Mouse (Mus musculus) ES-Bruce4 (cell line): ENCODE data around the gene Ankrd2. TPM values are rescaled to one million over a fixed set of nuclear protein-coding genes. Genes with fewer than 3 reads are reported as not detected.

Source experiments
- H3K27ac ChIP-seq: 2 replicates; pipeline ENCODE4 v1.5.1; 2012; ENCODE audit warnings: low read length, inconsistent platforms; ENCODE audit not compliant: insufficient read depth
- H3K27me3 ChIP-seq: 2 replicates; pipeline ENCODE4 v1.6.1; 2012; ENCODE audit warnings: mild to moderate bottlenecking, low read length, inconsistent platforms; ENCODE audit not compliant: control insufficient read depth, poor library complexity, insufficient read depth, severe bottlenecking
- H3K36me3 ChIP-seq: 2 replicates; pipeline ENCODE4 v1.6.1; 2012; ENCODE audit warnings: inconsistent platforms, mild to moderate bottlenecking, low read length, moderate library complexity; ENCODE audit not compliant: control insufficient read depth, poor library complexity, insufficient read depth, severe bottlenecking
- H3K4me1 ChIP-seq: one replicate; pipeline ENCODE4 v1.8.1; 2011; ENCODE audit warnings: low read length; ENCODE audit not compliant: control insufficient read depth, insufficient read depth
- H3K4me3 ChIP-seq: 2 replicates; pipeline ENCODE4 v1.5.1; 2011; ENCODE audit warnings: low read depth, mild to moderate bottlenecking, low read length
- H3K9ac ChIP-seq: 2 replicates; pipeline ENCODE4 v1.6.1; 2012; ENCODE audit warnings: low read depth, mild to moderate bottlenecking, inconsistent platforms; ENCODE audit not compliant: poor library complexity, severe bottlenecking
- H3K9me3 ChIP-seq: replicated peaks from 2 replicates; pipeline ENCODE4 v1.6.1; 2012; ENCODE audit warnings: mild to moderate bottlenecking, low read length, inconsistent platforms; ENCODE audit not compliant: control insufficient read depth, poor library complexity, insufficient read depth, severe bottlenecking
- CTCF ChIP-seq: IDR thresholded peaks from one replicate; pipeline ENCODE4 v1.8.1; 2011; ENCODE audit warnings: low read depth, low read length
- EP300 ChIP-seq: IDR thresholded peaks from 2 replicates; pipeline ENCODE4 v1.6.1; 2011; ENCODE audit warnings: low read depth, low read length; ENCODE audit not compliant: insufficient read depth
- POLR2A ChIP-seq: IDR thresholded peaks from one replicate; pipeline ENCODE4 v1.8.1; 2011; ENCODE audit warnings: low read length; ENCODE audit not compliant: insufficient read depth
- polyA plus RNA-seq: library from polyadenylated mRNA; stranded (reverse); fragments of >200 nt; gene quantifications from 2 replicates; pipeline ENCODE4 v1.2.4, GENCODE M21; 2011; ENCODE audit warnings: low read depth; ENCODE audit not compliant: missing spikeins, insufficient read depth, insufficient read length

Ankrd2 gene
- polyA plus RNA-seq, 1 experiment, result not detected

- H3K9ac ChIP-seq, result no peak overlapping the region
Measured at GRCm38 (mm10) chr19:42017399-42018247, 18.2 kb upstream of the Ankrd2 start.

DNA sequence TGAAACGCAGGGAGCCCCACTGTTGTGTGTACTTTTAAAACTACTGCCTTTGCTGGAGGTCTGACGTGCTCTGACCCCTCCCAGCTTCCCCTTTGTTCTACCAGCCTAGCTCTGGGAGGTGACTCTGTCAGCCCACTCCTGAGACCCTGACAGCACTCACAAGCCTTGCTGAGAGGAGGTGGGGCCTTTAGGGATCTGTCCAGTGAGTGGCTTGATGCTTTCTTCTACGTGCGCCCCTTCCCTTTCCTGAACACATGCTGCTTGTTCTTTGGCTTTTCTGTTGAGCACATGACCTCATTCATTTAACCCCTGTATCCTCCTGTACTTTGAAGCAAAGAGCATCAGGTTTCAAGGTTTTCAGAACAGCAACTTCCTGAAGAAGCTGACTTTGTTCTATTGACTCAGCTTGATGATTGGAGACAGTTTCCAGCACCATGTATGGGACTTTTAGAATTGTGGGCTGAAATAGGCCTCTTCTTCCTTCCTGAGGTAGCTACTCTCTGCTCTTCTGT lies 16.7 kb upstream of the Ankrd2 start:
- Histone ChIP-seq H3K27ac (no peak overlapping the region), H3K4me3 (no peak overlapping the region), H3K4me1 (peaks cover 10% of the 10 kb centered on the region), H3K9ac (no peak overlapping the region), H3K27me3 (no peaks in the 10 kb centered on the region), H3K36me3 (no peaks in the 10 kb centered on the region), H3K9me3 (no peaks in the 10 kb centered on the region)
- TF ChIP-seq POLR2A, result no peak
- no peak for TF ChIP-seq CTCF
- TF ChIP-seq EP300, result peak; percentile 35; the same call in 1 of the 2 replicates

More at GRCm38 (mm10) chr19:42017399-42018247, 18.2 kb upstream of the Ankrd2 start:
- Histone ChIP-seq H3K9me3 (no peaks in the 10 kb centered on the region), H3K36me3 (no peaks in the 10 kb centered on the region), H3K27ac (no peak overlapping the region), H3K27me3 (no peaks in the 10 kb centered on the region), H3K4me3 (no peak overlapping the region), H3K4me1 (peaks cover 10% of the 10 kb centered on the region)
- TF ChIP-seq POLR2A (no peak), EP300 (no peak), CTCF (no peak)

DNA sequence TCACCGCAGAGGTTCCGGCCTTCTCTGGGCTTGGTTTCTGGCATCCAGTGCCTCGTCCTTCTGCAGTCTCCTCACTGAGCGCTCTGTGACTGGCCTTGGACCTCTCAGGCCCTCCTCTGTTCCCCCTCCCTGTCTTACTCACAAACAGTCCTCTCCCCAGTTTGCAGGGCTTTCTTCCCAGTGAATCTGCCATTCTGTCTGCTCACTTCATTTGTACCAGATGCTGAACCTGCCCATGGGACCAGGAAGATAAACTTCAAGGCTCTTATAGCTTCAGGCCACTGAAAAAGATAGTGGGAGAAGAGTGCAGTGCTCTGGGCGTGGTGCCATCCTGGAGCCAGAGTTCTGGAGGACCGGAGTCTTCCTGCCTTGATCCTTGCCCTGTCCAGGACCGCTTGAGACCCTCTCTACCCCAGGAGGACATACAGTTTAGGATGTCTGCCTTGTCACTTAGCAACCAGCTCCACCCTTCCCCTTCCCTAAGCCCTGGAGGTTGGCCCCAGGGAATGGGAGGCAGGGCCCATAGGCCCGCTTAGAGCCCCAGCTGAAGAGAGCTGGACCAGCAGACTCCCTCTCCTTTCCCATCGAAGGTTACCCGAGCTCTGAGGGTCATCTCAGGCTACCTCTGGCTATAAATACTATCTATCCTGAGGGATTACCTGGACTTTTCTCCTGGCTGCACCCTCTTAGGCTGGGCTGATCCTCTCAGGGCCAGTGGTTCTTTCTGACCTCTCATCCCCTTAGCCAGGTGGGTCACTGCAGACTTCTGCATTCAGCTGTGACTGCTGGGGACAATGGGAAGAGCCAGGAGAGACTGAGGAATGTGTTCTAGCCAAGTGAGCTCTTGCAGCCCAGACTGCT lies 13.9 kb upstream of the Ankrd2 start:
- peak overlapping the region; percentile 39 for H3K27ac ChIP-seq
- no peak overlapping the region for H3K4me3 ChIP-seq
- no peaks in the 10 kb centered on the region for H3K9me3 ChIP-seq
- no peaks in the 10 kb centered on the region for H3K36me3 ChIP-seq
- no peaks in the 10 kb centered on the region for H3K27me3 ChIP-seq
- no peak overlapping the region for H3K9ac ChIP-seq
- H3K4me1 ChIP-seq, result peaks cover 10% of the 10 kb centered on the region
- TF ChIP-seq EP300 (no peak), CTCF (no peak), POLR2A (no peak)

DNA sequence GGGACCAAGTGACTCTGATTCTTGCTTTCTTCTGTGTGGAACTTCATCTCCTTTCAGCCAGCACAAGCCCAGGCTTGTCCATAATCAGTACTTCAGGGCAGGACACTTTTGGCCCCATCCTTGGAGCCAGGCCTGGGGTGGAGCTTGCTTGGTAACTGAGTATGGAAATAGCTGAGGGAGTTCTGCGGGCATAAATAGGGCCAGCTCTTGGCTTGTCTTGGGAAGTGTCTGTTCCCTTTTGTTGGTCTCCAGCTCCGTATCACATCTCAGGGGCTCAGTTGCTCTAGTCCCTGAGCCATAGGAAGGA lies 13.3 kb upstream of the Ankrd2 start:
- Histone ChIP-seq H3K27me3 (no peaks in the 10 kb centered on the region), H3K27ac (peak overlapping the region; percentile 39), H3K36me3 (no peaks in the 10 kb centered on the region), H3K9me3 (no peaks in the 10 kb centered on the region), H3K4me3 (no peak overlapping the region), H3K9ac (no peak overlapping the region), H3K4me1 (peaks cover 10% of the 10 kb centered on the region)
- TF ChIP-seq CTCF (no peak), POLR2A (no peak), EP300 (no peak)

- H3K4me3 ChIP-seq, result no peak overlapping the region
- H3K27ac ChIP-seq, result no peak overlapping the region
- no peaks in the 10 kb centered on the region for H3K36me3 ChIP-seq
- TF ChIP-seq CTCF, result peak; percentile 97
- no peak for TF ChIP-seq EP300
- no peaks in the 10 kb centered on the region for H3K9me3 ChIP-seq
- no peaks in the 10 kb centered on the region for H3K27me3 ChIP-seq
- peaks cover 10% of the 10 kb centered on the region for H3K4me1 ChIP-seq
- no peak overlapping the region for H3K9ac ChIP-seq
Measured at GRCm38 (mm10) chr19:42026158-42026557, 9.6 kb upstream of the Ankrd2 start.
